9 mouse cellular contexts compared by ENCODE assay signal in the genomic region with DNA sequence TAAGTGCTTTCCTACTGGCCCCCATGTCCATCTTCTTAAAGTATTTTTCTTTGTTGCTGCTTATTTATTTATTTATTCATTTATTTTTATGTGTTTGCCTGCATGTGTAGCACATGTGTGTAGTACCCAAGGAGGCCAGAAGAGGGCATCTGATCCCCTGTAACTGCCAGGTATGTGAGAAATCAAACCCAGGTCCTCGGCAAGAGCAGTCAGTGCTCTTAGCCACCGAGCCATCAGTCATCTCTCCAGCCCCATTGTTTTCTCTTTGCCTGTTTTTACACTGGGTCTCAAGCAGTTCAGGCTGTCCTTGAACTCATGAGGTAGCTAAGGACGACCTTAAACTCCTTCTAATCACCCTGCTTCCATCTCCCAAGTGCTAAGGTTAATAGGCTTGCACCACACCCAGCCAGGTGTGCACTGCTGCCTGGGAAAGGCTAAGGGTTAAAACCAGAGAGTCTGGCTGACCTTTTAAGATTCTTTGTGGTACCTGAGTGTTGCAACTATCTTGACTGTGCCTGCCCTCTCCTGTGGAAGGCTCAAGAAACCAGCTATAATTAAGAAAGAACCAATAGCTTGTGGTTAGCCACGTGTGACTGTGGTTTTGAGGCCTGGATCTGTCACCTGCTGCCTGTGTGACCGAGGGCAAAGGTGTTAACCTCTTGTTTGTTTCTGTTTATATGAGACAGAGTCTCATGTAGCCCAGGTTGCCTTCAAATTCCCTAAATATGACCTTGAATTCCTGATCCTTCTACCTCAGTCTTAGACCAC. TPM values are rescaled to one million over a fixed set of nuclear protein-coding genes. Genes with fewer than 3 reads are reported as not detected.
DNase-seq lines count a peak whose midpoint lies in the region; ATAC-seq and TF ChIP-seq lines count a peak whose summit lies in the region.
"Had no signal": no experiment of that assay in that cellular context is flagged by ENCODE, and none has a peak within 500 bp of the region (broad histone marks: within the 10 kb centered on the region; RNA-seq: fewer than 3 reads in every experiment).

No protein-coding gene starts in this region.

- H3K4me3 ChIP-seq in heart, adult 2 months: no peak overlapping the region
- no peak overlapping the region for H3K4me3 ChIP-seq in midbrain, embryonic 10.5 days
- H3K4me3 ChIP-seq in midbrain, embryonic 16.5 days (ENCODE audit: low read depth, low read length): no peak overlapping the region
- H3K4me3 ChIP-seq: stomach, embryonic 15.5 days had no signal

- ATAC-seq in midbrain, embryonic 16.5 days: no peak

- no peaks in the 10 kb centered on the region for H3K27me3 ChIP-seq in heart, adult 2 months (ENCODE audit: control insufficient read depth, insufficient read depth, low read length)
- H3K27me3 ChIP-seq in midbrain, embryonic 10.5 days (ENCODE audit: low read depth, poor library complexity, severe bottlenecking): no peaks in the 10 kb centered on the region
- no peaks in the 10 kb centered on the region for H3K27me3 ChIP-seq in midbrain, embryonic 16.5 days (ENCODE audit: control insufficient read depth, insufficient read depth, low read depth, low read length)
- H3K27me3 ChIP-seq: stomach, embryonic 15.5 days had no signal

- no peak overlapping the region for H3K4me2 ChIP-seq in midbrain, embryonic 16.5 days (ENCODE audit: low read length)
- H3K4me2 ChIP-seq: stomach, embryonic 15.5 days had no signal

- no peak for TF ChIP-seq EP300 in heart, adult 2 months (IDR thresholded peaks at IDR 0.05; ENCODE audit: insufficient read depth, low read depth, low read length)

- no peaks in the 10 kb centered on the region for H3K79me2 ChIP-seq in heart, adult 2 months (replicated peaks; ENCODE audit: control insufficient read depth, insufficient read depth, low read length)

- peak; percentile 64 for TF ChIP-seq CTCF in heart, adult 2 months (IDR thresholded peaks at IDR 0.05)

- no peak for TF ChIP-seq POLR2A in heart, adult 2 months (IDR thresholded peaks at IDR 0.05; ENCODE audit: insufficient read depth, low read depth, low read length)

- H3K9me3 ChIP-seq in midbrain, embryonic 10.5 days (replicated peaks): no peaks in the 10 kb centered on the region
- no peaks in the 10 kb centered on the region for H3K9me3 ChIP-seq in midbrain, embryonic 16.5 days (replicated peaks; ENCODE audit: control insufficient read depth, low read length, poor library complexity, severe bottlenecking)
- H3K9me3 ChIP-seq: stomach, embryonic 15.5 days had no signal

- H3K27ac ChIP-seq in heart, adult 2 months: peak overlapping the region; percentile 94
- H3K27ac ChIP-seq in midbrain, embryonic 10.5 days (replicated peaks): no peak overlapping the region
- H3K27ac ChIP-seq in midbrain, embryonic 16.5 days (ENCODE audit: low read length): no peak overlapping the region
- H3K27ac ChIP-seq: stomach, embryonic 15.5 days had no signal

- no peak for DNase-seq in heart, adult 2 months
- no peak for DNase-seq in heart, postnatal 36 days
- DNase-seq in midbrain, embryonic 10.5 days (ENCODE audit: low spot score): peak; percentile 23
- peak; percentile 38 for DNase-seq in heart, postnatal 4 days
- DNase-seq in thymus, postnatal 14 days: peak; percentile 50
- no peak for DNase-seq in urinary bladder, postnatal 10 days (ENCODE audit: low spot score)
- no peak for DNase-seq in right cerebral cortex, adult 2 months (ENCODE audit: low spot score in 2 of 2)

- 70% methylated on average over 5 of the region's 5 CpGs for WGBS in heart, adult 2 months
- 70% methylated on average over 5 of the region's 5 CpGs for WGBS in midbrain, embryonic 10.5 days
- WGBS in midbrain, embryonic 16.5 days: 77% methylated on average over 5 of the region's 5 CpGs

- no peaks in the 10 kb centered on the region for H3K36me3 ChIP-seq in heart, adult 2 months (ENCODE audit: control insufficient read depth, insufficient read depth, low read length)
- H3K36me3 ChIP-seq in midbrain, embryonic 10.5 days: no peaks in the 10 kb centered on the region
- H3K36me3 ChIP-seq in midbrain, embryonic 16.5 days (ENCODE audit: control insufficient read depth, insufficient read depth, low read length): no peaks in the 10 kb centered on the region
- H3K36me3 ChIP-seq: stomach, embryonic 15.5 days had no signal

- intact Hi-C loops in heart, adult 2 months (cut with DNase I): loop anchor here (2.0 kb wide), 1 partner anchor 16 kb away; a partner anchor contains a TSS
- intact Hi-C loops in heart, postnatal 36 days (cut with DNase I): loop anchor here (2.0 kb wide), 1 partner anchor 16 kb away; a partner anchor contains a TSS

- H3K4me1 ChIP-seq in heart, adult 2 months (ENCODE audit: control insufficient read depth, insufficient read depth, low read length): peaks cover 8% of the 10 kb centered on the region
- H3K4me1 ChIP-seq in midbrain, embryonic 10.5 days: peaks cover 6% of the 10 kb centered on the region
- H3K4me1 ChIP-seq in midbrain, embryonic 16.5 days (ENCODE audit: control insufficient read depth, insufficient read depth, low read length): peaks cover 5% of the 10 kb centered on the region; the same call in 1 of the 2 replicates

- H3K9ac ChIP-seq in heart, adult 2 months (ENCODE audit: low read depth, low read length): no peak overlapping the region
- no peak overlapping the region for H3K9ac ChIP-seq in midbrain, embryonic 16.5 days (ENCODE audit: low read depth, low read length)
- H3K9ac ChIP-seq: stomach, embryonic 15.5 days had no signal

RNA-seq across cellular contexts. Expression of a gene that starts 16.7 kb away (rescaled TPM):
- 100 to 1,000 TPM; 103 to 109 TPM for total RNA-seq in heart, adult 2 months (2021)
- polyA plus RNA-seq in heart, adult 2 months (2012; rRNA removed): 145 and 186 TPM in 2 replicates
- 100 to 1,000 TPM; 113 to 115 TPM for total RNA-seq in heart, postnatal 36 days (2021)
- polyA plus RNA-seq in midbrain, embryonic 10.5 days (2016; fragmentation: Nextera tagmentation; extraction: Ambion mirVana): 114 and 123 TPM in 2 replicates
- polyA plus RNA-seq in midbrain, embryonic 16.5 days (2015; fragmentation: Nextera tagmentation; extraction: Ambion mirVana): 127 and 136 TPM in 2 replicates
- total RNA-seq in heart, postnatal 4 days (2021): 100 to 1,000 TPM; 128 to 142 TPM

Comparison
In these comparisons a context has a peak if more than half of its experiments do, and no peak if none do; other contexts are left out.
1. DNase-seq: peak in midbrain, embryonic 10.5 days (single experiment), heart, postnatal 4 days (single experiment) and thymus, postnatal 14 days (single experiment); none in heart, adult 2 months (0 of 2), heart, postnatal 36 days (0 of 2), urinary bladder, postnatal 10 days (single experiment) and right cerebral cortex, adult 2 months (0 of 2).